Mouse (Mus musculus): ENCODE results near the gene Rpl32. TPM values are rescaled to one million over a fixed set of nuclear protein-coding genes. Genes with fewer than 3 reads are reported as not detected.

Gene Rpl32
- polyA plus RNA-seq (2012; fragmentation: generic; extraction: Trizol): 5,589 TPM
- long read RNA-seq, experiment 1, transcript Rpl32-201 (4 exons, 517 nt): major isoform, 1,186 of 1,353 reads
- long read RNA-seq, experiment 1, transcript Rpl32-202 (3 exons, 906 nt): minor isoform, 99 of 1,353 reads
- long read RNA-seq, experiment 1, partial matches to known transcripts: 61 of 1,353 reads
- long read RNA-seq, experiment 1, other reads (novel, unspliced or antisense): 7 of 1,353 reads
- long read RNA-seq, experiment 2, transcript Rpl32-202 (3 exons, 906 nt): minor isoform, 26 of 832 reads
- long read RNA-seq, experiment 2, transcript Rpl32-201 (4 exons, 517 nt): major isoform, 794 of 832 reads
- long read RNA-seq, experiment 2, partial matches to known transcripts: 8 of 832 reads
- long read RNA-seq, experiment 2, other reads (novel, unspliced or antisense): 4 of 832 reads

DNA sequence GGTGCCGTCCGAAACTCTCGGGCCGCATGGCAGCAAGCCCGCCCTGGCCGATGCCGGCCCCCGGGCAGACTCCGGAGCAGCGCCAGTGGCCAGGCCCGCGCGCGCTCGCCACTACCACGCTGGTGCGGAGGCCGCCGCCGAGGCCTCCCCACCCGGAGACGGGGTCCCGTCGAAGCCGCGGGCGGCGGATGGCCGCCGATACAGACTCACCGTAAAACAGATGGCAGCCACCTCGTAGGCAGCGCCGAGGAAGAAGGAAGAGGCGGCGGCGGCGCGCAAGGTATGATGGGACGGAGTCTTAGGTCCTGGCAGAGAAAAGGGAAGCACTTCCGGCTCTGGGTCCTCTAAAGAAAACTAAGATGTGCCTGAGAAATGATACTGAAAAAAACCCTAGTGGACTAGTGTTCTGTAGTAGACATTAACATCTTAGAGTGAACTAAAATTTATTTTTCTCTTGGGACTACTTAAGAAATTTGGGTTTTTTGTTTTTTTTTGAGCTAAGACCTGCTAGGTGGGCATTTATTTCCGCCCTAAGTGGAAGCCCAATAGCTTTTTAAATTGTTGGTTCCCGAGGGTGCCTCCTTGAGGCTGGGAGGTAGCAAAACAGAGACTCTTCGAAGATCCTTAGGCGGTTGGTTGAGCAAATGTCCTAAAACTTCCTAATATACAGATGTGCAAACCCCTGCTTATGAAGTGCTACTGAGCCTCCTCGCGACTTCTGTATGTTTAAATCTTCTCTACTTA, at the start of gene Rpl32:
Gene Rpl32 (minus strand): TSS at position 260 of the 744 bp plus-strand sequence.
- no peaks in the 10 kb centered on the region for H3K27me3 ChIP-seq (ENCODE audit: control insufficient read depth, insufficient read depth, insufficient read length)
- H3K36me3 ChIP-seq (ENCODE audit: control insufficient read depth, insufficient read depth): peaks cover 37% of the 10 kb centered on the region
- peak within 1 kb of the TSS; percentile 99 for H3K4me3 ChIP-seq (ENCODE audit: insufficient read depth, poor library complexity, severe bottlenecking)
- H3K79me3 ChIP-seq (ENCODE audit: low read depth): peaks cover 35% of the 10 kb centered on the region
- TF ChIP-seq MYOD1 (IDR thresholded peaks at IDR 0.05; ENCODE audit: control insufficient read depth, insufficient read length, low read depth): no peak
- TF ChIP-seq CTCF (IDR thresholded peaks at IDR 0.05; ENCODE audit: control insufficient read depth, insufficient read depth, insufficient read length): no peak
- no peak for TF ChIP-seq FOSL1 (IDR thresholded peaks at IDR 0.05; ENCODE audit: insufficient read depth, low read length, poor library complexity, severe bottlenecking)
- TF ChIP-seq CEBPB (IDR thresholded peaks at IDR 0.05; ENCODE audit: low read depth): no peak
- peak; percentile 46 for TF ChIP-seq MAX (IDR thresholded peaks at IDR 0.05)
- TF ChIP-seq USF1 (IDR thresholded peaks at IDR 0.05; ENCODE audit: low read depth): peak; percentile 3
- H3ac ChIP-seq (ENCODE audit: control insufficient read depth, insufficient read length, low read depth): peak within 1 kb of the TSS; percentile 99
- peaks cover 43% of the 10 kb centered on the region for H3K79me2 ChIP-seq (ENCODE audit: control insufficient read depth, insufficient read depth)

DNA sequence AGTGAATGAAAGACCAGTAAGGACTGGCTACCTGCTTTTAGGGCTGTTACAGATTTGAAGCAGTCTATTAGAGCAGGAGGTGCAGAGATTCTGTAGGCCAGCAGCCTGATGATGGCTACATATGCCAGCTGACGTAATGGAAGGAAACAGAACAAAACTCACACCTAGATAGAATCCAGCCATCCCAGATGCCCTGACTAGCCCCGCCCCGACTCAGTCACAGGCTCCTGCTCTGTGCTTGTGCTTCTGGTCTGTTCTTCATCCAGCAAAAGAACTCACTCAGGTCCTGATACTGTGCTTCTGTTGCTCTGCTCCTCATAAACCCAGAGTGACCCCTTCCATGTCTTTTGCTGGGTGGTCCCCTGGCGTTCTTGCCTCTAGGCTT, 47.8 kb upstream of the Rpl32 start:
- H3K36me3 ChIP-seq (ENCODE audit: control insufficient read depth, insufficient read depth): no peaks in the 10 kb centered on the region
- H3K4me3 ChIP-seq (ENCODE audit: insufficient read depth, poor library complexity, severe bottlenecking): no peak overlapping the region
- H3K79me2 ChIP-seq (ENCODE audit: control insufficient read depth, insufficient read depth): peaks cover 10% of the 10 kb centered on the region
- H3K27me3 ChIP-seq (ENCODE audit: control insufficient read depth, insufficient read depth, insufficient read length): no peaks in the 10 kb centered on the region
- TF ChIP-seq CEBPB (IDR thresholded peaks at IDR 0.05; ENCODE audit: low read depth) (no peak), USF1 (IDR thresholded peaks at IDR 0.05; ENCODE audit: low read depth) (no peak), CTCF (IDR thresholded peaks at IDR 0.05; ENCODE audit: control insufficient read depth, insufficient read depth, insufficient read length) (no peak), FOSL1 (IDR thresholded peaks at IDR 0.05; ENCODE audit: insufficient read depth, low read length, poor library complexity, severe bottlenecking) (no peak), MYOG (IDR thresholded peaks at IDR 0.05; ENCODE audit: control insufficient read depth, extremely low read depth, insufficient read length) (no peak), MAX (IDR thresholded peaks at IDR 0.05) (no peak), MYOD1 (IDR thresholded peaks at IDR 0.05; ENCODE audit: control insufficient read depth, insufficient read length, low read depth) (no peak)
- no peak overlapping the region for H3ac ChIP-seq (ENCODE audit: control insufficient read depth, insufficient read length, low read depth)
- H3K79me3 ChIP-seq (ENCODE audit: low read depth): no peaks in the 10 kb centered on the region

- Histone ChIP-seq H3K4me3 (ENCODE audit: insufficient read depth, poor library complexity, severe bottlenecking) (no peak overlapping the region), H3K27me3 (ENCODE audit: control insufficient read depth, insufficient read depth, insufficient read length) (no peaks in the 10 kb centered on the region), H3K79me3 (ENCODE audit: low read depth) (no peaks in the 10 kb centered on the region), H3K36me3 (ENCODE audit: control insufficient read depth, insufficient read depth) (no peaks in the 10 kb centered on the region), H3K79me2 (ENCODE audit: control insufficient read depth, insufficient read depth) (peaks cover 12% of the 10 kb centered on the region), H3ac (ENCODE audit: control insufficient read depth, insufficient read length, low read depth) (no peak overlapping the region)
- no peak for TF ChIP-seq USF1 (IDR thresholded peaks at IDR 0.05; ENCODE audit: low read depth)
- no peak for TF ChIP-seq MYOD1 (IDR thresholded peaks at IDR 0.05; ENCODE audit: control insufficient read depth, insufficient read length, low read depth)
- TF ChIP-seq MAX (IDR thresholded peaks at IDR 0.05): no peak
- no peak for TF ChIP-seq MYOG (IDR thresholded peaks at IDR 0.05; ENCODE audit: control insufficient read depth, extremely low read depth, insufficient read length)
- no peak for TF ChIP-seq CTCF (IDR thresholded peaks at IDR 0.05; ENCODE audit: control insufficient read depth, insufficient read depth, insufficient read length)
Observed at GRCm38 (mm10) chr6:115855733-115856360, 47.3 kb upstream of the Rpl32 start.

DNA sequence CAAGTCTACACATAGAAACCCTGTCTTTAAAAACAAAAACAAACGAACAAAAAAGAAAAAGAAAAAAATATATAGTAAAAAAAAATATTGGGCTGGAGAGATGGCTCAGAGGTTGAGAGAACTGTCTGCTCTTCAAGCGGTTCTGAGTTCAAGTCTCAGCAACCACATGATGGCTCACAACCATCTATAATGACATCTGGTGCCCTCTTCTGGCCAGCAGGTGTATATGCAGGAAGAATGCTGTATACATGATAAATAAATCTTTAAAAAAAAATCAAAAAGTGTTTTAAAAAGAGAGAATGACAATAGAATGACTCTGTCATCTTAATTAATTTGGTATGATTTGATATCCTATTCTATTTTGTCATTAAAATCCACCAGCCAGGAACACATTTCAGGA, 45.9 kb upstream of the Rpl32 start:
- TF ChIP-seq MAX (IDR thresholded peaks at IDR 0.05): no peak
- no peak for TF ChIP-seq CTCF (IDR thresholded peaks at IDR 0.05; ENCODE audit: control insufficient read depth, insufficient read depth, insufficient read length)
- TF ChIP-seq USF1 (IDR thresholded peaks at IDR 0.05; ENCODE audit: low read depth): no peak
- no peak for TF ChIP-seq MYOG (IDR thresholded peaks at IDR 0.05; ENCODE audit: control insufficient read depth, extremely low read depth, insufficient read length)
- TF ChIP-seq FOSL1 (IDR thresholded peaks at IDR 0.05; ENCODE audit: insufficient read depth, low read length, poor library complexity, severe bottlenecking): no peak
- no peak for TF ChIP-seq CEBPB (IDR thresholded peaks at IDR 0.05; ENCODE audit: low read depth)
- no peak for TF ChIP-seq MYOD1 (IDR thresholded peaks at IDR 0.05; ENCODE audit: control insufficient read depth, insufficient read length, low read depth)
- Histone ChIP-seq H3K79me2 (ENCODE audit: control insufficient read depth, insufficient read depth) (peaks cover 12% of the 10 kb centered on the region), H3K36me3 (ENCODE audit: control insufficient read depth, insufficient read depth) (no peaks in the 10 kb centered on the region), H3ac (ENCODE audit: control insufficient read depth, insufficient read length, low read depth) (no peak overlapping the region), H3K4me3 (ENCODE audit: insufficient read depth, poor library complexity, severe bottlenecking) (no peak overlapping the region), H3K79me3 (ENCODE audit: low read depth) (no peaks in the 10 kb centered on the region), H3K27me3 (ENCODE audit: control insufficient read depth, insufficient read depth, insufficient read length) (no peaks in the 10 kb centered on the region)

- Histone ChIP-seq H3K79me3 (ENCODE audit: low read depth) (no peaks in the 10 kb centered on the region), H3K27me3 (ENCODE audit: control insufficient read depth, insufficient read depth, insufficient read length) (no peaks in the 10 kb centered on the region), H3K4me3 (ENCODE audit: insufficient read depth, poor library complexity, severe bottlenecking) (peak overlapping the region; percentile 63), H3K79me2 (ENCODE audit: control insufficient read depth, insufficient read depth) (peaks cover 12% of the 10 kb centered on the region), H3K36me3 (ENCODE audit: control insufficient read depth, insufficient read depth) (peaks cover 3% of the 10 kb centered on the region), H3ac (ENCODE audit: control insufficient read depth, insufficient read length, low read depth) (no peak overlapping the region)
- TF ChIP-seq CTCF (IDR thresholded peaks at IDR 0.05; ENCODE audit: control insufficient read depth, insufficient read depth, insufficient read length): no peak
- TF ChIP-seq USF1 (IDR thresholded peaks at IDR 0.05; ENCODE audit: low read depth): no peak
- TF ChIP-seq CEBPB (IDR thresholded peaks at IDR 0.05; ENCODE audit: low read depth): no peak
- no peak for TF ChIP-seq MAX (IDR thresholded peaks at IDR 0.05)
- TF ChIP-seq MYOG (IDR thresholded peaks at IDR 0.05; ENCODE audit: control insufficient read depth, extremely low read depth, insufficient read length): no peak
- TF ChIP-seq FOSL1 (IDR thresholded peaks at IDR 0.05; ENCODE audit: insufficient read depth, low read length, poor library complexity, severe bottlenecking): no peak
- TF ChIP-seq MYOD1 (IDR thresholded peaks at IDR 0.05; ENCODE audit: control insufficient read depth, insufficient read length, low read depth): no peak
Observed at GRCm38 (mm10) chr6:115853985-115854384, 45.4 kb upstream of the Rpl32 start.
